Mouse (Mus musculus) thymus, adult 2 months (tissue): ENCODE results near the gene Wdhd1. TPM values are rescaled to one million over a fixed set of nuclear protein-coding genes. Genes with fewer than 3 reads are reported as not detected.

Experiments used
- DNase-seq: peaks from one replicate; pipeline ENCODE4 v3.0.0; 2021
- H3K27ac ChIP-seq: fragments of 200-500 bp; 2 replicates; pipeline ENCODE4 v1.5.1; 2012; ENCODE audit warnings: low read length, control low read depth; ENCODE audit not compliant: control insufficient read depth, insufficient read depth
- H3K27me3 ChIP-seq: fragments of 200-500 bp; 2 replicates; pipeline ENCODE4 v1.6.1; 2012; ENCODE audit warnings: mild to moderate bottlenecking, low read length, moderate library complexity, mixed read lengths; ENCODE audit not compliant: control insufficient read depth, insufficient read depth
- H3K36me3 ChIP-seq: fragments of 200-500 bp; 2 replicates; pipeline ENCODE4 v1.6.1; 2012; ENCODE audit warnings: mild to moderate bottlenecking, low read length, moderate library complexity; ENCODE audit not compliant: control insufficient read depth, insufficient read depth
- H3K4me1 ChIP-seq: fragments of 200-500 bp; replicated peaks from 2 replicates; pipeline ENCODE4 v1.6.1; 2012; ENCODE audit warnings: low read length; ENCODE audit not compliant: control insufficient read depth, insufficient read depth
- H3K4me3 ChIP-seq: fragments of 200-500 bp; 2 replicates; pipeline ENCODE4 v1.5.1; 2012; ENCODE audit warnings: mild to moderate bottlenecking, low read length, control low read depth, moderate library complexity; ENCODE audit not compliant: control insufficient read depth, insufficient read depth
- CTCF ChIP-seq: fragments of 200-500 bp; IDR thresholded peaks from 2 replicates; pipeline ENCODE4 v1.5.1; 2012; ENCODE audit warnings: mild to moderate bottlenecking, control low read depth, low read length, moderate library complexity, borderline replicate concordance; ENCODE audit not compliant: control insufficient read depth, poor library complexity, insufficient read depth; ENCODE audit errors: extremely low read depth
- POLR2A ChIP-seq: fragments of 200-500 bp; IDR thresholded peaks from 2 replicates; pipeline ENCODE4 v1.6.1; 2012; ENCODE audit warnings: mild to moderate bottlenecking, low read length, control low read depth, moderate library complexity; ENCODE audit not compliant: control insufficient read depth, poor library complexity, insufficient read depth; ENCODE audit errors: extremely low read depth
- WGBS: fragments of 180-500 bp; shearing (Covaris S2); methylation state at CpG from one replicate; pipeline ENCODE4 v1.1.7; 2018; 5-methylcytosine and 5-hydroxymethylcytosine counted together
- polyA plus RNA-seq: library from polyadenylated mRNA; depleted of rRNA; stranded (reverse); fragments of >200 nt; gene quantifications from 2 replicates; pipeline ENCODE4 v1.2.3, GENCODE M21; 2012

Gene Wdhd1
- polyA plus RNA-seq, 1 experiment, result 7.7 TPM

- DNase-seq, result no peak
- H3K36me3 ChIP-seq, result peaks cover 41% of the 10 kb centered on the region
- no peak overlapping the region for H3K4me3 ChIP-seq
- WGBS, result 93% methylated on average over 3 of the region's 3 CpGs
- H3K27me3 ChIP-seq, result no peaks in the 10 kb centered on the region
- H3K27ac ChIP-seq, result no peak overlapping the region
- TF ChIP-seq CTCF (no peak), POLR2A (no peak)
- no peaks in the 10 kb centered on the region for H3K4me1 ChIP-seq
Observed at GRCm38 (mm10) chr14:47307669-47308068, 31.0 kb upstream of the Wdhd1 start.

DNA sequence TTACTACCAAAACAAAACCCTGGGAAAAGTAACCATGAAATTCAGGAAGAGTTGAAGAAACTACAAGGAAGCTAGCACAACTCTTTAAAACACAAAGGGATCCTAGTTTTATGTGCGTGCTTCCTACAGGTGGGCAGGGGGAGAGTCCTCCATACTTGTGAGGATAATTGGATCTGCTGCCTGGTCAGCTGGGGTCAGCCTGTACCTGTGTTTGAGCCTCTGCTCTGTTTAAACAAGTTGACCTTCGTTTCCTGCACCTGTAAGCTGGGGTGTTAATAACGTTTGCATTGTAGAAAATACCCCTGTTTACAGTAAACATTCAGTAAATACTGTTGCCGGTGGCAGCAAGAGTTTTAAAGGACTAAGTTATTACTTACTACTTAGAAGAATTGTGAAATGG lies 29.3 kb upstream of the Wdhd1 start:
- no peak for DNase-seq
- Histone ChIP-seq H3K4me1 (no peaks in the 10 kb centered on the region), H3K27me3 (no peaks in the 10 kb centered on the region), H3K27ac (no peak overlapping the region), H3K4me3 (no peak overlapping the region), H3K36me3 (peaks cover 25% of the 10 kb centered on the region)
- no peak for TF ChIP-seq CTCF
- WGBS, result 89% methylated on average over 4 of the region's 4 CpGs

DNA sequence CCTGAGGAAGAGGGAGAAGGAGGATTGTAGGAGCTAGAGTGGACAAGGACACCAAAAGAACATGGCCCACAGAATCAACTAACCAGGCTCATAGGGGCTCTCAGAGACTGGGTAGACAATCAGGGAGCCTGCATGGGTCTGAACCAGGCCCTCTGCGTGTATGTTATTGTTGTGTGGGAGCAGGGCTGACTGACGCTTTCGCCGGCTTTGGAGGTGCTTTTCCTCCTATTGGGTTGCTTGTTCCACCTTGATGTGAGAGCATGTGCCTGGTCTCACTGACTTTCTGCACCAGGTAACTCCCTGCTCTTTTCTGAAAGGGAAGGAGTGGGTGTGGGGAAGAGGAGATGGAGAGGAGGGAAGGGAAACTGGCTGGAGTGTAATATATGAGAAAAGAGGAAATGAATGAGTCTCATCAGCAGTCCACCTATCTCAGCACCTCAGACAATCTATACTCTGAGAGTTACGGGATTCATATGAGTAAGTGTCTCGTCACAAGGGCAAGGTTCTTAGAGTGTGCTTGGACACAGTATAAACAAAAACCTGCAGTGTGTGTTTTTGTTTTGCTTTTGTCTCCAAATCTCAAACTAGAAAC lies 28.3 kb upstream of the Wdhd1 start:
- 94% methylated on average over 6 of the region's 6 CpGs for WGBS
- TF ChIP-seq POLR2A (no peak), CTCF (no peak)
- Histone ChIP-seq H3K4me1 (0 out of 2 replicates have a peak, but pooled peaks cover under 1% of the 10 kb centered on the region), H3K27me3 (no peaks in the 10 kb centered on the region), H3K36me3 (peaks cover 15% of the 10 kb centered on the region; the same call in 1 of the 2 replicates), H3K4me3 (no peak overlapping the region), H3K27ac (no peak overlapping the region)
- no peak for DNase-seq

DNA sequence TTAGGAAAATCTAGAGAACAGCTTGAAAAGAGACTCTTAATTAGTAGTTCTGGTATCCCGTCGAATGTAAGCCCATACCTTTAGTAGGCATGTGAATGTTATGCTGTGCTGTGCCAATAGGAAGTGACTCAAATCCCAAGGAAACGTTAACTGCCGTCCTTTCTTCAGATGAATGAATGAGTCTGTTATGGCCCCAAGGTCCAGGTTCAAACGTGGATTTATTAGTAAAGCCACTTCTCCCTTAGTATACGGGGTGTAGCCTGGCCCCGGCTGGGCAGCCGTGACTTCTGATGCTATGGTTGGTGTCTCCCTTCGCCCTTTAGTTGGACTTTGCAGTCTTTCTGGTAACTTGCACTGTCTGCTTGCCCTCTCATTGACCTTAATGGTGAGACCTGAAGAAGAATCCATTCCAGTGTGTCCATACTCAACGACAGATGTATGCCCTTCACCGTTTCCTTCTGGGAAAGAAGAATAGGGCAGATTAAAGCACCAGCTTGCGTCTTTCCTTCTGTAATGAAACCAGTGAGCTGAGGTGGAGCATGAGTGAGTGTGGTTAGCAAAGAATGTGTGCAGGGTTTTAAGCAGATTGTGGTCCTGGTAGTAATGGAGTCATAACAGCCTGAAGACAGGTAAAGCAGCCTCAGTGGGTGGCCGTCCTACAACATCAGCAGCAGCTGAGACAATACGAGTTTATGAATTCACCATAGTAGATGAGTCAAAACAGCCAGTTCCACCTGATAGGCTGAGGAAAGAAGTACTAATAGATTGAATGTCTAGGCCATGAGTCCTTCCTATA lies 26.4 kb upstream of the Wdhd1 start:
- 91% methylated on average over 14 of the region's 14 CpGs for WGBS
- H3K27me3 ChIP-seq, result no peaks in the 10 kb centered on the region
- no peak overlapping the region for H3K4me3 ChIP-seq
- H3K4me1 ChIP-seq, result 0 out of 2 replicates have a peak, but pooled peaks cover 5% of the 10 kb centered on the region
- 0 out of 2 replicates have a peak, but pooled peaks cover 3% of the 10 kb centered on the region for H3K36me3 ChIP-seq
- no peak for DNase-seq
- no peak overlapping the region for H3K27ac ChIP-seq
- TF ChIP-seq POLR2A (no peak), CTCF (no peak)

- DNase-seq, result peak; percentile 36
- H3K4me1 ChIP-seq, result 0 out of 2 replicates have a peak, but pooled peaks cover 5% of the 10 kb centered on the region
- H3K27me3 ChIP-seq, result no peaks in the 10 kb centered on the region
- under 1% methylated on average over 15 of the region's 15 CpGs for WGBS
- H3K4me3 ChIP-seq, result peak overlapping the region; percentile 96
- H3K27ac ChIP-seq, result peak overlapping the region; percentile 59; the same call in 1 of the 2 replicates
- TF ChIP-seq CTCF (no peak), POLR2A (no peak)
- 0 out of 2 replicates have a peak, but pooled peaks cover 3% of the 10 kb centered on the region for H3K36me3 ChIP-seq
Observed at GRCm38 (mm10) chr14:47298819-47299261, 22.2 kb upstream of the Wdhd1 start.

DNA sequence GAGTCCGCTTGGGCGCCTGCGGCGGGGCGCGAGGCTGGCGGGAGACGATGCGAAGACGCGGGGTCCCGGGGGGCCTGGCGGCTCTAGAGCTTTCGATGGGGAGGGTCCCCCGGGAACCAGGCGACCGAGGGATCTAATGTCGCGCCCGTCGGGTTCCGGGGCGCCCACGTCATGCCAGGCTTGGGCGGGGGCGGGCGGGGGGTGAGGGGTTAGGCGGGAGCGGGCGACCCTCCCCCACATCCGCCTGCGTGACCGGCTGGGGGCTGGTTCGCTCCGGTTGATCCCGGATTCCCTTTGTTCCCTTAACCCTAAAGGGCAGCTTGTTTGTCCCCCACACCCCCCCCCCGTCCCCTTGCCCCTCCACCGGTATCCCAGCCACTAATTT lies 21.7 kb upstream of the Wdhd1 start:
- Histone ChIP-seq H3K27me3 (no peaks in the 10 kb centered on the region), H3K4me1 (0 out of 2 replicates have a peak, but pooled peaks cover 5% of the 10 kb centered on the region), H3K4me3 (peak overlapping the region; percentile 96), H3K27ac (peak overlapping the region; percentile 59), H3K36me3 (0 out of 2 replicates have a peak, but pooled peaks cover 3% of the 10 kb centered on the region)
- TF ChIP-seq CTCF, result no peak
- no peak for TF ChIP-seq POLR2A
- no peak for DNase-seq
- WGBS, result 1% methylated on average over 38 of the region's 38 CpGs
